Mouse (Mus musculus) neutrophil, adult 5-6 weeks (primary cell): ENCODE data around the gene Zfp692. TPM values are rescaled to one million over a fixed set of nuclear protein-coding genes. Genes with fewer than 3 reads are reported as not detected.
"Not testable (repeated sequence)": the region's sequence is repeated elsewhere in the genome, so short reads cannot be mapped to it uniquely, and the experiment has no call there.

Source experiments
- ATAC-seq: fragments of 151-379, 151-347 bp; 2 replicates; pipeline ENCODE4 v1.8.0; 2017; ENCODE audit warnings: mild to moderate bottlenecking, moderate TSS enrichment; ENCODE audit not compliant: insufficient number of reproducible peaks, poor library complexity, low FRiP score, severe bottlenecking; ENCODE audit errors: extremely low read depth
- total RNA-seq: library from RNA; stranded (forward); fragments of 200-1000 nt; gene quantifications from 2 replicates; pipeline ENCODE4 v1.2.3, GENCODE M21; 2017

Gene Zfp692
- total RNA-seq, 1 experiment from 2014 or later = 18.3 TPM

GRCm38 (mm10) chr11:58303594-58303993 lies 3.3 kb upstream of the Zfp692 start:
- ATAC-seq = no peak

DNA sequence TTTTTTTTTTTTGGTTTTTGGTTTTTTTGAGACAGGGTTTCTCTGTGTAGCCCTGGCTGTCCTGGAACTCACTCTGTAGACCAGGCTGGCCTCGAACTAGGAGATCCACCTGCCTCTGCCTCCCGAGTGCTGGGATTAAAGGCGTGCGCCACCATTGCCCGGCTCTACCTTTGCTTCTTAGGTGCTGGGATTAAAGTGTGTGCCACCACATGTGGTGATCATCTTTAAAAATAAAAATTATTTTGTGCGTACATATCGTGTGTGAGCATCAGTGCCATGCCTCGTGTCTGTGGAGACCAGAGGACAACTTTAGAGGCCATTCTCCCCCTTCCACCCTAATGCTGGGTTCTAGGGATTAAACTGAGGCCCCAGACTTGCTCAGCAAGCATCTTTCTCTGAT lies 1.6 kb upstream of the Zfp692 start:
- ATAC-seq = not testable (repeated sequence)

DNA sequence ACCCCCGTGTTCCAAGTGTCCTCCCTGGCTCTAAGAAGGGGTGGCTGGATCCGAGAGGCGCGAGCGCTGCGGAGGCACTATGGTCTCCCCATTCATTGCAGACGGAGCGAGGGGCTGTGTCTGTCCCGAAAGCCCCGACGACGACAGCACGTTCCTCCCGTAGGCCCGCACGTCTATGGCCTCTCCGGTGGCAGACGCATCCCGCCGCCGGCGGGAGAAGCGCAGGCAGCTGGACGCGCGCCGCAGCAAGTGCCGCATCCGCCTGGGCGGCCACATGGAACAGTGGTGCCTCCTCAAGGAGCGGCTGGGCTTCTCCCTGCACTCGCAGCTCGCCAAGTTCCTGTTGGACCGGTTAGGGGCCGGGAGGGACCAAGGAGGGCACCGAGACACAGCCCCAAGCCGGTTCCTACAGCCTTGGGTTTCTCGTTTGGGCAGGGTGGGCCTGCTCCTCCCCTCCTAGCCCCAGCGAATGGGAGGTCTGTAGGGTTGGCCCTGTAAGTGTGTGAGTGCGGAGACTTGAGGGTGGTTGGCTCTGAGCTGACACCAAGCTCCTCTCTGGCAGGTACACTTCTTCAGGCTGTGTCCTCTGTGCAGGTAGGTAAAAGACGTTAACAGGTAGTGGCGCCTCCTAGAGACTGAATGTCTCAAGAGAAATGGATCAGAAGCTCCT lies 677 bp downstream of the Zfp692 start:
- 0 out of 2 replicates have a peak, but pooled peaks have one; percentile 27 for ATAC-seq

DNA sequence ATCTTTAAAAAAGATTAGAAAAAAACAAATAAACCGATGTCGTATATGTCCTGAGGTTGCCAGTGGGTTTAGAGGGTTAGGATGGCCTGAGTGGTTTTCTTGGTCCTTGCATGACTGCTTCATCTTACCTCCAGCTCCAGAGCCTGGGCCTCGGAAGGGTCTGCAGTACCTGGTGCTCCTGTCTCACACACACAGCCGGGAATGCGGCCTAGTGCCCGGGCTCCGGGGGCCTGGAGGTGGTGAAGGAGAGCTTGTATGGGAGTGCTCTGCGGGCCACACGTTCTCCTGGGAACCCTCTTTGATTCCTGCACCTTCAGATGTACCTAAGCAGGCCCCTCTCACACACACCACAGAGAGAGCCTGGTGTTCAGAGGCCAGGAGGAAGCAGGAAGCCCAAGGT lies 1.8 kb downstream of the Zfp692 start:
- no peak for ATAC-seq

GRCm38 (mm10) chr11:58314069-58314468 lies 7.2 kb downstream of the Zfp692 start:
- no peak for ATAC-seq

DNA sequence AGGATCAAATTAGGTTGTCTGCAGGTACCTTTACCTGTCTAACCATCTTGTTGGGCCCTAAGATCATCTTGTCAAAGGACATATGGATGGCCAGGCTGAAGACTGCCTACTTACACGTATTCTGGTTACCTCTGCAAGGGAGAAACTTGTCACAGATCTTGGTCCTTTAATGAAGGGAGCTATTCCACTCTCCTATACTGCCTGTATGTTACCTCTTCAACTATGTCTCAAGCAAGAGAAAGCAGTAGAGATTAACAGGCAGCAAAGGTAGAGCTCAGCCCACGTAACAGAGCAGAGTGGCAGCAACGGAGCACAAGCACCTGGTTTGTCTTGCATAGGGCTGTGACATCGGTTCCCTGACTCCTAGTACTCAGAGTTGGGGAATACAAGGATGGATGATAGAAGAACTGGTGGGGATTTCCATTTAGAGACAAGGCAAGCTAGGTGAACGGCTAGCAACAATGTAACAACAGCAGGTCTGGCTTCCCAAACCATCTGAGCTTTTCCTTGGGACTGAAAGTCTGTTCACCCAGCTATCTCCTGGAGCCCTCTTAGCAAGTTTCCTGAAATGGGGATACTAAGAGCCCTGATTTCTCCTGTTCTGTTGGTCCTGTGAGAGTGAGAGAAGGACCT lies 8.8 kb downstream of the Zfp692 start:
- no peak for ATAC-seq

DNA sequence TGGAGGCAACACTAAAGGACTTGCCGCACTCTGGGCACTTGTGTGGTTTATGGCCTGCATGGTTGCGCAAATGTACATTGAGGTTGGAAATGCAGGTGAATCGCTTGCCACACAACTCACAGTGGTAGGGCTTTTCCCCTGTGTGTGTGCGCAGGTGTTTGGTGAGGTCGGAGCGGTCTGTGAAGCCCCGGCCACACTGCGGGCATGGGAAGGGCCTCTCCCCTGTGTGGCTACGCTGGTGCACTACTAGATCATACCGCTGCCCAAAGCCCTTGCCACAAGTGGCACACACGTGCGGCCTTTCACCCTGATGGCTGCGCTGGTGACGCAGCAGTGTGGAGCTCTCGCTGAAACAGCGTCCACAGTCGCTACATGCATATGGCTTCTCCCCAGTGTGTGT lies 9.5 kb downstream of the Zfp692 start:
- no peak for ATAC-seq

GRCm38 (mm10) chr11:58316768-58317390 lies 10.0 kb downstream of the Zfp692 start:
- no peak for ATAC-seq

DNA sequence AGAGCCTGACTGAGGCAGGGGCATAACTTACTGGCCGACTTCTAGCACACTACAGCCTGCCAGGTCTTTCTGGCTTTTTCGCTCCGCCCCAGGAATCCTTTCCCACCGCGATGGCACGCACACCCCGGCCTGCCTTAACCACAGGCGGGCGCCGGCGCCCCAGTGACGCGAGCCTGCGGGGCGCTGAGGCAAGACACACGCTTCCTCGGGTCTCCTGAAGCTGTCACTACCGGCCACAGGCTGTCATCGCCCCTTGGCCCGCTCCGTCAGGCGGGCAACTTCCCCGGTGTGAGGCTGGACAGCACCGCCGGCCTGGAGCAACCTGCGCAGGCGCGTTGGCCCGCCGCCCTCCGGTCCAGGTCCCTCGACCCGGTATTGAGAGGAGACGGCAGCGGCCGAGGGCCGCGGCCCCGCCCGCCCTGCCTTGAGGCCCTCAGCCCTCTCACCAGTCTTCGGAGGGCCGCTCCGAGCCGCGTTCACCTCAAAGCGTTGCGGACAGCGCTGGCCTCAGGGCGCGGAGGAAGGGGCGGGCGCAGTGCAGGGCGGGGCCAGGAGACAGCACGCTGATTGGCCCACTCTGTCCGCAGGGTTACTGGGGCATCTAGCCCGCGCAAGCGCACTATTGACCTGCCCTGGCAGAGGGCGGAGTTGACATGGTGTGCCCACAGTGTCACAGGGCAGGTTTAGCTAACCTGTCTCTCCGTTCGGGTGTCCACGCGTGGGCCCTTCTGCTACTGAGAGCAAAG lies 16.1 kb downstream of the Zfp692 start:
- ATAC-seq = peak; percentile 96

GRCm38 (mm10) chr11:58323570-58324340 lies 16.9 kb downstream of the Zfp692 start:
- no peak for ATAC-seq

DNA sequence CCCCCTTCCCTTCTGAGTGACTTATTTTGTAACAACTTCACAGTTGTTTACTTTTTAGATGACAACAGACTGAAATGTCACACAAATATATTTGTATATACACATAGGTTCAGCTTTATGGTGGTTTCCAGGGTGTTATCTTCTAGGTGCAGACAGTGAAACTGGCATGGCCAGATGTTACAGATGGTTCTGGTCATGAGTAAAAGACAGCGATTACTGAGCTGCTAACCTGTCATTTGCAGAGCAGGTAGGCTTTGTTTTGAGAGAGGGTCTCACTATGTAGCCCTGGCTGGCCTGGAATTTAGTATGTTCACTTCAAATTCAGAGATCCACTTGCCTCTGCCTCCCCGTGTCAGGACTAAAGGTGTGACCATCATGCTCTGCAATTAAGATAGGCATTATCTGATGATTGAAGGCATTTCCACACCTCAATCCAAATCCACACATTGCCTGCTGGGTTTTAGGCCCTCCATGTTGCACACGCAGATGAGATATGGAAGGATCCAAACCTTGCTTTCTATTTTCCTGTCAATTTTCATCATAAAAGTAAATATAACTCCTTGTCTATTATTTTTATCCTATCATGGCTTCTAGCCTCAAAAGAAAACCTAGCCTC lies 17.9 kb downstream of the Zfp692 start:
- ATAC-seq = no peak

DNA sequence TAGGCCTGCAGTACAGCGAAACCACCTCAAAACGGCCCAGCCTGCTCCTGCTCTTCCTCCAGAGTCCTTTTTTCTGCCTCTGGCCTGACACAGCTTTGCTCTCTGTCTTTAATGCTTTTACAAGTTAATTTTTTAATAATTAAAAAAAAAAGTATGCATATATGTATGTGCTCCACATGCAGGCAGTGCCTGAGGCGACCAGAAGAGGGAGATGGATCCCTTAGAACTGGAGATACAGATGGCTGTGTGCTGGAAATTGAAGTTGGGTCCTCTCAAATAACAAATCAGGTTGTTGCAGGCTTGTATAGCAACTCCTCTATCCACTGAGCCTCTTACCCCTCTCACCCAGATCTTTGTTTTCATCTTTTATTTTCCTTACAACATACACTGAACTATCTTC lies 19.9 kb downstream of the Zfp692 start:
- ATAC-seq = no peak

- no peak for ATAC-seq
Measured at GRCm38 (mm10) chr11:58329906-58330275, 23.0 kb downstream of the Zfp692 start.

DNA sequence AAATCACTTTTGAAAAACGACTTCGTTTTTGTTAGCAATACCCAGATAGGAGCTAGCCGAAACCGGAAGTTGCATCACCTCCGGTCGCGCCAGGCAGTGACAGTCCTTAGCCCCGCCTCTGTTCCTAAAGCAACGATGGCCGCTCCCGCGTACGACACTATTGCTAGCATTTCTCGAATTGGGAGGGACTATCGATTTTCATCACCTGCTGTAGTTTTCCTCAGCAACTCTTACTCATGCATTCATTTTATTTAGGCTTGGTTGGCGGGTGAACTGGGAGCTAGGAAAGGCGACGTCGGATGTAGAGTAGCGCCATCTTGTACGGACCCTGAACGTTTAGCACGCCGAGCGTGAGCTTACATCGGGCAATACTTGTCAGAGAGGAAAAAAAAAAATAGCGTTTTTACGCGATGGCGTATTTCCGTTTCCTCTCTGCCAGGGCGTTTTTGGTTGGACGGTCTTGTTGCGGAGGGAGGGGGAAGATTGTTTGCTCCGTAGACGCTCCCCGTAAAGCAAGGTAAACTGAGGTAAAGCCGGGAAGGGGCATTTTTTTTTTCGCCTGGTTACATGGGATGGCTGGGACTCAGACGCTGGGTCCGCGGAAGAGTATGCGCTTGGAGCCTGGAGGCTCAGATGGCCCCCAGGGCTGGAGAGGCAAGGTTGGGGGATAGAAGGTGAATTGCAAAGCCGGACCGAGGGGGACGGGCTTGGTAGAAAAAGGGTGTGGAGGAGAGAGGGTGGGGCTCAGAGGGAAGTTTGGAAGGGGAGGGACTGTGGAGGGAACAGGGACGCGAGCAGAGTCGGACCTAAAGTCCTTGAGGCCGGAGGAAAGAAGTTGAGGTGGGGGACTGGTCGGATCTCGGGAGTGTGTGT lies 23.6 kb downstream of the Zfp692 start, which contains the start of the genes Zfp672 and Sh3bp5l:
Gene Zfp672, minus strand, starts transcription at position 64 of the 873 bp plus-strand sequence.
Gene Sh3bp5l, plus strand, starts transcription at position 449 of the 873 bp plus-strand sequence.
- ATAC-seq = peak; percentile 90

- ATAC-seq = no peak
Measured at GRCm38 (mm10) chr11:58331149-58331495, 24.3 kb downstream of the Zfp692 start.

- no peak for ATAC-seq
Measured at GRCm38 (mm10) chr11:58331546-58331945, 24.7 kb downstream of the Zfp692 start.

DNA sequence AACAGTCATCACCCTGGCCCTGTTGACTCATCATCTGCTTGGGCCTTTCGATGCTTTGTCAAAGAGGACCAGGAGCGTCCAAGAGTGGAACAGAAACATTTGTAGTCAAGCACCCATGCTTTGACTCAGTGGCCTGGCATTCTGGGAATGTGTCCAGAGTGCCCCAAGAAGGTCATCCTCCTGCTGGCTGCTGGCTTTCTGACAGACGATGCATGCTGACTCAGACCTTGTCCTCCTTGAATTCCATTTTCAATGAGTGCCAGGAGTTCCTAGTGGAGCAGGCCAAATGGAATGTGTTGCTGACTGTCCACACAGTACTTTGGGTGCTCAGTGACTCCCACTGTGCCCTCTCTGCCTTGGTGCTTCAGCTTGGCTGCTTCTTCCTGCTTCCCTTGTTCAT lies 27.9 kb downstream of the Zfp692 start:
- no peak for ATAC-seq

- ATAC-seq = no peak
Measured at GRCm38 (mm10) chr11:58346745-58347144, 39.9 kb downstream of the Zfp692 start.
